Mouse (Mus musculus) adrenal gland, postnatal 4 days (tissue): ENCODE data around the gene Prrg3. TPM values are rescaled to one million over a fixed set of nuclear protein-coding genes. Genes with fewer than 3 reads are reported as not detected.

Source experiments
- total RNA-seq, 2 experiments: library from RNA; stranded (reverse); gene quantifications; 2 replicates each; pipeline ENCODE4 v1.2.3; 2021

Gene Prrg3
- total RNA-seq, 2 experiments from 2014 or later, result 27.8 to 29.4 TPM

Other genes starting within 250 kb of the Prrg3 start
- gene Vma21, start 146.7 kb upstream of the Prrg3 start, total RNA-seq, result 10 to 100 TPM; 27.5 to 32.8 TPM
- gene Gm1141, start 41.6 kb upstream of the Prrg3 start, total RNA-seq, result under 1 TPM in 1 of 2 experiments, not detected in 1; 0.39 TPM
- gene Fate1, start 10.4 kb downstream of the Prrg3 start, total RNA-seq, result 1 to 10 TPM in 1 of 2 experiments, under 1 TPM in 1; 0.28 to 1.5 TPM
- 1 to 10 TPM in 1 of 2 experiments, under 1 TPM in 1; 0.51 to 1.1 TPM for gene Cnga2, start 29.2 kb downstream of the Prrg3 start, total RNA-seq